Mouse (Mus musculus): ENCODE measurements around the gene Slc19a2.

DNA sequence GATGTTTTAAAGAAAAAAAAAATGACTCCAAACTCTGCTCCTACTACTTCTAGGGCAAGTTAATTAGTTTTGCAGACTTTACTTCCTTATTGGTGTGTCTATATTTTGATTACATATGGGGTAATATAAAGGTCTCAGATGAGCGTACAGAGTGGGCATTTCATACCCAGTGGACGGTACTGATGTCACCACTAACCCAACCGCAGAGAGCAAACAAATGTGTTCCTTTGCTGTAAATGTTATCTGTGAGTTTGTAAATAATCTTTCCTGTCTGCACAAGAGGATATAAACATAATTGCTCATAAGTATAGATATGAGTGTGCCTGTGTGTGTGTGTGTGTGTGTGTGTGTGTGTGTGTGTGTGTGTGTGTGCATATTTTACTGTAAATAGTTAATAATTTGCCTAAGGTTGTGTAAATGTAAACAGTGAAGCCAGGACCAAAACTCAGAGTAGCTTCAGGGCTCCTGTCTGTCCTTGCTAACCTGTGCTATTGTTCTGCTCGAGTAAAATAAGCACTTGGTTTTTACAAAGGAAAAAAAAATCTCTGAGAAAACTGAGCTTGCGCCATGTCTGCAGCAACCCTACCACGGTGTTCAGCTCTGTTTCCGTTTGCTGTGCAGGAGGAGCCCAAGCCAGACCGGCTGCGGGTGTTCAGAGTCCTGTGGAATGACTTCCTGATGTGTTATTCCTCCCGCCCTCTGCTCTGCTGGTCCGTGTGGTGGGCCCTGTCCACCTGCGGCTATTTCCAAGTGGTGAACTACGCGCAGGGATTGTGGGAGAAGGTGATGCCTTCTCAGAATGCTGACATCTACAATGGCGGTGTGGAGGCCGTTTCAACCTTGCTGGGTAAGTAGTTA is 11.6 kb downstream of the Slc19a2 start:
- TF ChIP-seq REST (IDR thresholded peaks at IDR 0.05; ENCODE audit: insufficient read depth, insufficient read length) (no peak), CEBPB (IDR thresholded peaks at IDR 0.05; ENCODE audit: insufficient read depth, poor library complexity, severe bottlenecking) (no peak), POLR2A (IDR thresholded peaks at IDR 0.05; ENCODE audit: insufficient read length, low read depth) (no peak), MYOD1 (IDR thresholded peaks at IDR 0.05; ENCODE audit: control insufficient read depth in 1 of 3, insufficient read length in 2 of 3, low read depth in 2 of 3) (no peak), MAX (IDR thresholded peaks at IDR 0.05; ENCODE audit: low read depth) (no peak), TCF12 (IDR thresholded peaks at IDR 0.05; ENCODE audit: insufficient read depth, poor library complexity, severe bottlenecking) (no peak), E2F4 (IDR thresholded peaks at IDR 0.05; ENCODE audit: insufficient read depth) (no peak), USF1 (IDR thresholded peaks at IDR 0.05; ENCODE audit: low read depth) (no peak), MYOG (IDR thresholded peaks at IDR 0.05; ENCODE audit: control insufficient read depth in 1 of 3, insufficient read depth in 1 of 3, insufficient read length in 2 of 3, low read depth in 2 of 3) (no peak)

All from myocyte (in vitro differentiated cells).